Mouse (Mus musculus) 416B (cell line): ENCODE measurements around the gene Pa2g4.

ENCODE experiments used
- DNase-seq: peaks from one replicate; pipeline ENCODE4 v3.0.0; 2011; ENCODE audit warnings: low read depth

Gene Pa2g4

GRCm38 (mm10) chr10:128535624-128536265 lies 30.0 kb downstream of the Pa2g4 start:
- no peak for DNase-seq

- peak; percentile 62 for DNase-seq
Measured at GRCm38 (mm10) chr10:128535206-128535605, 30.6 kb downstream of the Pa2g4 start.

GRCm38 (mm10) chr10:128526366-128527356 lies 39.1 kb downstream of the Pa2g4 start:
- peak; percentile 85 for DNase-seq

GRCm38 (mm10) chr10:128525671-128526308 lies 40.0 kb downstream of the Pa2g4 start, which contains the start of gene Esyt1:
Gene Esyt1 (minus strand): TSS chr10:128525871.
- DNase-seq = peak; percentile 100

- peak; percentile 84 for DNase-seq
Measured at GRCm38 (mm10) chr10:128524732-128525662, 40.8 kb downstream of the Pa2g4 start.

- DNase-seq = no peak
Measured at GRCm38 (mm10) chr10:128524111-128524731, 41.6 kb downstream of the Pa2g4 start.

- no peak for DNase-seq
Measured at GRCm38 (mm10) chr10:128522351-128522750, 43.4 kb downstream of the Pa2g4 start.

- DNase-seq = no peak
Measured at GRCm38 (mm10) chr10:128520591-128520990, 45.2 kb downstream of the Pa2g4 start.

GRCm38 (mm10) chr10:128518833-128519232 lies 47.0 kb downstream of the Pa2g4 start:
- peak; percentile 66 for DNase-seq

GRCm38 (mm10) chr10:128516677-128517076 lies 49.1 kb downstream of the Pa2g4 start:
- DNase-seq = peak; percentile 94

GRCm38 (mm10) chr10:128516029-128516428 lies 49.8 kb downstream of the Pa2g4 start:
- DNase-seq = no peak

GRCm38 (mm10) chr10:128515044-128515443 lies 50.7 kb downstream of the Pa2g4 start:
- no peak for DNase-seq

- no peak for DNase-seq
Measured at GRCm38 (mm10) chr10:128511761-128512160, 54.0 kb downstream of the Pa2g4 start.

GRCm38 (mm10) chr10:128511189-128511588 lies 54.6 kb downstream of the Pa2g4 start:
- DNase-seq = no peak

GRCm38 (mm10) chr10:128510301-128510700 lies 55.5 kb downstream of the Pa2g4 start:
- DNase-seq = no peak

GRCm38 (mm10) chr10:128509831-128510230 lies 56.0 kb downstream of the Pa2g4 start:
- no peak for DNase-seq

- no peak for DNase-seq
Measured at GRCm38 (mm10) chr10:128509203-128509602, 56.6 kb downstream of the Pa2g4 start.

- DNase-seq = no peak
Measured at GRCm38 (mm10) chr10:128508260-128508659, 57.5 kb downstream of the Pa2g4 start.
